Mouse (Mus musculus) left cerebral cortex, adult 18-20 months (tissue): ENCODE data around the gene Ap1g2. TPM values are rescaled to one million over a fixed set of nuclear protein-coding genes. Genes with fewer than 3 reads are reported as not detected.

ENCODE experiments used
- DNase-seq, 2 experiments: peaks; one replicate each; pipeline ENCODE4 v3.0.0; 2021 to 2022; ENCODE audit warnings: low spot score in 2 of 2, mixed read lengths in 1 of 2
- long read RNA-seq, 2 experiments: library from polyadenylated mRNA; stranded (forward); transcript quantifications; one replicate each; pipeline ENCODE4 v2.0.0; 2021
- total RNA-seq, 2 experiments: library from RNA; stranded (reverse); gene quantifications; 2 replicates each; pipeline ENCODE4 v1.2.3; 2021

Ap1g2 gene
- total RNA-seq = 10 to 100 TPM in 1 of 2 experiments, 1 to 10 TPM in 1; 9.5 to 10.2 TPM
- long read RNA-seq, experiment 1, partial matches to known transcripts = 33 of 41 reads
- long read RNA-seq, experiment 1, other reads (novel, unspliced or antisense) = 6 of 41 reads
- long read RNA-seq, experiment 2, partial matches to known transcripts = 2 of 3 reads
- long read RNA-seq, experiment 2, other reads (novel, unspliced or antisense) = 1 of 3 reads

GRCm38 (mm10) chr14:55105836-55106809 lies at the start of gene Ap1g2:
Gene Ap1g2 (minus strand): TSS chr14:55106593.
- peak; percentile 85 to 89 for DNase-seq

DNA sequence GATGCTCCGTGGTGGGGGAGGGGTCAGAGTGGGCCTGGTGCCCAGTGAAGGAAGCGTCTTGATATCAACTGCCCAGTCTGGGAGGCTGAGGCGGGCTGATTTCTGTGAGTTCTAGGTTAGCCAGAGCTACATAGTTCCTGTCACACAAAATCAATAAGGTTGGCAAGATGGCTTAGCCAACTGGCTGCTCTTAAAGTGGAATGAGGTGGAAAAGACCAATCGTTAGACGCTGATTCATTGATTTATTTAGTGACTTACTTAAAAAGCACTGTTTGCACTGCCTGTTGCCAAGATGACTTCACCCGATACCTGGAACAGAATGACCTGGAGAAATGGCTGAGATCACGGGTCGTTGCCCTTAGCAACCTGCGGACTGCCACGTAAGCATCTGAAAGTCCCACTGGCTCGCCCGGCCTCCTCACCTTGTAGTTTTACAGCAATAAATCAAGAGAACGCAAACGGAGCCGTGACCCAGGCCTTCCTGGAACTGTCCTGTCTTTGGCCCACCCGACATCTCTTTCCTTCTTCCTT lies 46.6 kb upstream of the Ap1g2 start:
- DNase-seq = no peak

DNA sequence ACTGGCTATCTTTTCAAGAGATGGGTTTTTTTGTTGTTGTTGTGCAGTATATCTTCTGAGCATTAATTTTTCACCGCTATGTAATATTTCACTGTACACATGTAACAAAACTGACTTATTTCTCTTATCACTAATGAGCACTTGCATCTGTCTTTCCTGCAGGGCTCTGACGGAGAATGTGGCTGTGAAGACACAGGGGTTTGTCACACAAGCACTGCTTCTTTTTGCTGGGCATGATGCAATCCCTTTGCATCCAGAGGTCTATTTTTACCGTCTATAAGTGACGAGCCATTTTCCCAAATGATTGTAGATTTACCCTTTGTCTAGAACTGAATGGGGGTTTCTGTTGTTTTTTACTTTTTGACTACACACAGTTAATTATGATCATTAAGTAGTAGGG lies 45.8 kb upstream of the Ap1g2 start:
- no peak for DNase-seq

DNA sequence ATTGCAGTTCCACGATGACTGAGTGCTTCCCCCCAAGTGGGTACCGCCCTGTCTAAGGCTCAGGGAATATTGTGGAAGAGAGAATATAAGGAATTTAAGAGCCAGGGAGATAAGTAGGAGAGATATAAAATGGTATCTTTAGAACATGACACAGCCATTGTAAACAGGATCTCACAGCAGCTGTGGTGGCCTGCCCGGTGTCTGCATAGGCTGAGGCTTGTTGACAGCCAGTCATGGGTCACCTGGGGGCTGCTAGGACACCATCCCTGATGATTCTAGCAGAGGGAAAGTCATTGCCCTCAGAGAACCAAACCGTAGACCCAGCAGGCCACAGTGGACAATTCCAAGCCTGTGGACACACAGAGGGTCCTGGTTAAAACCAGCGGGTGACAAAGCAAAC lies 44.6 kb upstream of the Ap1g2 start:
- DNase-seq = no peak

DNA sequence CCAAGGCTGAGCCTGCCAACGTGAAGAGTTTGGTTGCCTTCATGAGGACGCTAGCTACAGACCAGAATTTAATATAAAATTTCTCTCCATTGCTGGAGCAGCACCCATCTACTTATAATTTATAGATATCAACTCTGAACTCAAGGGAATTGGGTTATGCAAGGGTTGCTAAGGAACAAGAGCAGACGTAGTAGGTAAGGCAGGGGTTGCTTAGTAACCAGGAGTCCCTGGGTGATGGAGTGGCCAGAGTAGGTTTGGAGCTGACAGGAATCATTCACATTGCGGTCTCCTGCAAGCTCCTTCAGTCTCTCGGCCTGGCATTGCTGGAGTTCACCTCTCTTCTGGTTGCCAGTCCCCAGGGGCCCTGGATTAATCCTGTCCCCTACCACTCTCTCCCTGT lies 42.6 kb upstream of the Ap1g2 start:
- no peak for DNase-seq

GRCm38 (mm10) chr14:55148363-55148915 lies 42.0 kb upstream of the Ap1g2 start:
- DNase-seq = peak; percentile 77 to 81

DNA sequence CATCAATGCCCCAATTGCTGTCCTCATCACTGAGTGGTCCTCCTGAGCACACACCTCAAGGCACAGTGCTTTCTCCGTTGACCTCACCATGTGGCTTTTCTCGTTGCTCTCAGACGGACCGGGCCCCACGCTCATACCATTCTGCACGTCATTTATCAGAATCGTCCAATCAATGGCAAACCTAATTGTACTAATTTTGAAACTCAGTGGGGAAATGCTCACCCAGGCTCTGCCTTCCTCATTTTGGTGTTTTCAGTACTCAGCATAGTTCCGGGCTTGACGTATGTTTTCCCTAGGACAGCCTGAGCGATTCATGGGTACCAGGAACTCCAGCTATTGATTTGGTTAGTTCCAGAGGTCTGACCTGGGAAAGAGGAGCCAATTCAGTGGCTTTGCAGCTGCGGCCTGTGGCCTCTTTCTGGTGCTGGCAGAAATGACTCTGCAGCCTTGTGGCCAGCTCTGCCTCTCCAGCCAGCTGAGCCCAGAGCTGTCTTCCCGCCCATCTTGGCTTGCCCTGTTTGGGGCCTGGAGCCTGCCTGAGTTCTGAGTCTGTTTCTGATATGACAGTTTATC lies 40.5 kb upstream of the Ap1g2 start:
- no peak for DNase-seq

GRCm38 (mm10) chr14:55146324-55146723 lies 39.9 kb upstream of the Ap1g2 start:
- no peak for DNase-seq

DNA sequence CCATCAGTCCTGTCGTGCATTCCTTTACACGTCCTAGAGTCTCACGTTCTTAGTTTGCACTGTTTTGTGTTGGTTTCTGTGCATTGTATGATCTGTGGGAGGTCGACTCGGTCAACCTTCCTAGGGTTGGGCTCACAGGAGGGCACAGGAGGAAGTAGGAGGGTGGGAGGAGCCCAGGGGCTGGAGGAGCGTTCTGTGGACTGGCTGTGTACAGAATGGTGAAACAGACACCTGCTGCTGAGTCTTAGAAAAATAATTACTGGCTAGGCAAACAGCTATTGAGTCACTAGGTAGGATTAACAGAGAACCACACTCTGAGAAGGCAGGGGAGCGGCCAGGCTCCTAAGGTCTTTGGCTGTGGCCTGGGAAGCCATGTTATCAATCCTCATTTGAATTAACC lies 32.9 kb upstream of the Ap1g2 start:
- no peak for DNase-seq

DNA sequence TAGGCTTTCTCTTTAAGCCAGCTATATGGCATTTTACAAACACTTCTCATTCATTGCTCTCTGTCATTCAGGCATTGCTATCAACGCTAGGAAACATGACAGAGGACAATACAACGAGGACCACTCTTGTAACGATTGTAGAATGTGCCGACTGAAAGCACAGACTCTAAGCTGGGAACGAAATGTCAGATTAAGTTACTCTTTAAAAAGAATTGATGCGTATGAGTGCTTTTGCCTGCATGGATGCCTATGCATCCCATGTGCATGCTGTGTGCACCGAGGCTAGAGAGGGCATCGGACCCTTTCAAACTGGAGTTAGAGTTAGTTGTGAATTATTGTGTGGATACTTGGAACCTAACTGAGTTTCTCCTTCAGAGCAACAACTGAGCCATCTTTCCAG lies 29.3 kb upstream of the Ap1g2 start:
- no peak for DNase-seq

- peak in 1 of 2 experiments; percentile 45 for DNase-seq
Observed at GRCm38 (mm10) chr14:55126521-55126920, 20.1 kb upstream of the Ap1g2 start.

DNA sequence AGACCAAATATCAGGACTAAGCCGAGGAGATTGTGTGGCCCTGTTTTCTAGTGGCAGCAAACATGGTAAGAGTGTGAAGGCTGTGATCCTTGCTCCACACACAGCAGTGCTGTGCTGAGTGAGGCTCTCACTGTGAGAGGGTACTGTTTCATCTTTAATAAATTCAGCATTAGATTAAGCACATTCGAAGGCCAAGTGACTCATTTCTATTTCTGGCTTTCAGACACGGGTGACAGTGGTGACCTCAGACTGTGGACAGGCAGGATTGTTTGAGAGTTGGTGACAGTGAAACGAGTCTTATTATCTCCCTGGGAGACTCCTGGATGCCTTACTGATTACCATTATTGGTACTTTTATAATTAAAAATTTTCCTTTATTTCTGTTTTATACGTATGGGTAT lies 19.3 kb upstream of the Ap1g2 start:
- DNase-seq = no peak

- DNase-seq = no peak
Observed at GRCm38 (mm10) chr14:55122359-55122758, 16.0 kb upstream of the Ap1g2 start.

GRCm38 (mm10) chr14:55121947-55122346 lies 15.6 kb upstream of the Ap1g2 start:
- DNase-seq = peak in 1 of 2 experiments; percentile 60

- no peak for DNase-seq
Observed at GRCm38 (mm10) chr14:55119421-55120134, 13.2 kb upstream of the Ap1g2 start.

DNA sequence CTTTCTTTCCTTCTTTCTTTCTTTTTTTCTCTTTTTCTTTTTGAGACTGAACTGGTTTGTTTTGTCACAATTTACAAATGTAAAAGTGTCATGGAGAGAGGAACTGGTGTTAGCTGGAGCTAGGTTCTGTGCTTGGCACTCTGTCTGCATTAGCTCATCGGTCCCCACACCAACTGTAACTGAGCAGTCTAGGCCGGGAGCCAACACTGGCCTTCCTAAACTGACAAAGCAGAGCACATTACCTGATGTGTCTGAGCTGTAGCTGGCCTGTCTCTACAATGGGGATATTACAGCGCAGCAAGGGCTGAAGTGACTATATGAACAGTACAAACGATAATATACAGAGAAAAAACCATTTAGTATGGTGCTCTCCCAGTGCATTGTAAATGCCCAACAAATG lies 12.5 kb upstream of the Ap1g2 start:
- no peak for DNase-seq

- peak; percentile 68 to 77 for DNase-seq
Observed at GRCm38 (mm10) chr14:55116425-55117200, 10.2 kb upstream of the Ap1g2 start, which contains the start of gene Jph4. Gene Jph4 (minus strand): TSS chr14:55116935.

DNA sequence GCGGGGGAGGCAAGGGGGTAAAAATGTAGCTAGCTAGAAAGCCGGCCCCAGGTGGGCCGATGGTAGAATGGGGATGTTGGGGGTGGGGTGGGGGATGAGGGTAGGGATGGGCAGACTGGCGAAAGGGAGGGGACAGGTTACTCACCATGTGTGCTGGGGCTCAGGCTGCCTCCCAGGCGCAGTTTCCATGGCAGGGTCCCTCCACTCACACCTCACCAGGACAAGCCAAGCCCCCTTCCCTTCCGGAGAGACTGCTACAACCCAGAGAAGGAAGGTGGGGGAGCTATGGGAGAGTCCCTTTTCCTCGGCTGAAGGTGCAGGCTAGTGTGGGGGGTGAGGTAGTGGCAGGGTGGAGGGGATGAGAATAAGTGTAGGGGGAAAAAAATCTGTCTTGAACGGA lies 9.5 kb upstream of the Ap1g2 start:
- DNase-seq = no peak

GRCm38 (mm10) chr14:55114759-55115701 lies 8.6 kb upstream of the Ap1g2 start:
- DNase-seq = peak; percentile 69 to 71
